Mouse (Mus musculus): ENCODE results near the gene Ssbp2.

Gene Ssbp2

GRCm38 (mm10) chr13:91461711-91462351, 1.7 kb downstream of the Ssbp2 start:
- DNase-seq = peak; percentile 64

- DNase-seq = peak; percentile 42
Measured at GRCm38 (mm10) chr13:91462395-91462794, 2.3 kb downstream of the Ssbp2 start.

- peak; percentile 49 for DNase-seq
Measured at GRCm38 (mm10) chr13:91462893-91463481, 2.9 kb downstream of the Ssbp2 start.

GRCm38 (mm10) chr13:91465002-91465715, 5.1 kb downstream of the Ssbp2 start:
- no peak for DNase-seq

GRCm38 (mm10) chr13:91471566-91471965, 11.5 kb downstream of the Ssbp2 start:
- DNase-seq = no peak

- no peak for DNase-seq
Measured at GRCm38 (mm10) chr13:91471980-91472379, 11.9 kb downstream of the Ssbp2 start.

GRCm38 (mm10) chr13:91473527-91473926, 13.4 kb downstream of the Ssbp2 start:
- no peak for DNase-seq

- DNase-seq = no peak
Measured at GRCm38 (mm10) chr13:91474027-91474426, 13.9 kb downstream of the Ssbp2 start.

GRCm38 (mm10) chr13:91475888-91476287, 15.8 kb downstream of the Ssbp2 start:
- DNase-seq = no peak

- no peak for DNase-seq
Measured at GRCm38 (mm10) chr13:91476596-91477100, 16.6 kb downstream of the Ssbp2 start.

- DNase-seq = no peak
Measured at GRCm38 (mm10) chr13:91478011-91478410, 17.9 kb downstream of the Ssbp2 start.

- no peak for DNase-seq
Measured at GRCm38 (mm10) chr13:91484303-91484702, 24.2 kb downstream of the Ssbp2 start.

- no peak for DNase-seq
Measured at GRCm38 (mm10) chr13:91492133-91492532, 32.0 kb downstream of the Ssbp2 start.

GRCm38 (mm10) chr13:91497055-91497454, 37.0 kb downstream of the Ssbp2 start:
- DNase-seq = no peak

GRCm38 (mm10) chr13:91501735-91502134, 41.7 kb downstream of the Ssbp2 start:
- no peak for DNase-seq

- DNase-seq = peak; percentile 39
Measured at GRCm38 (mm10) chr13:91502642-91503373, 42.7 kb downstream of the Ssbp2 start.

- no peak for DNase-seq
Measured at GRCm38 (mm10) chr13:91508991-91509390, 48.9 kb downstream of the Ssbp2 start.

GRCm38 (mm10) chr13:91509467-91509866, 49.4 kb downstream of the Ssbp2 start:
- no peak for DNase-seq

GRCm38 (mm10) chr13:91514979-91515378, 54.9 kb downstream of the Ssbp2 start:
- no peak for DNase-seq

- DNase-seq = no peak
Measured at GRCm38 (mm10) chr13:91520073-91520750, 60.1 kb downstream of the Ssbp2 start.

- no peak for DNase-seq
Measured at GRCm38 (mm10) chr13:91520968-91521367, 60.9 kb downstream of the Ssbp2 start.

GRCm38 (mm10) chr13:91526058-91526457, 66.0 kb downstream of the Ssbp2 start:
- DNase-seq = no peak

GRCm38 (mm10) chr13:91529821-91530220, 69.7 kb downstream of the Ssbp2 start:
- DNase-seq = peak; percentile 60
